Mouse (Mus musculus): ENCODE measurements around the gene Fam199x. TPM values are rescaled to one million over a fixed set of nuclear protein-coding genes. Genes with fewer than 3 reads are reported as not detected.

Fam199x gene
- total RNA-seq, 2 experiments from 2014 or later: 4.5 to 5.6 TPM

Other genes with a start within 250 kb of the Fam199x start
- 10 to 100 TPM; 19.2 to 19.7 TPM for gene Plp1, start 226.9 kb upstream of the Fam199x start, total RNA-seq (2021)
- under 1 TPM; 0.21 to 0.54 TPM for gene Rab9b, start 180.8 kb upstream of the Fam199x start, total RNA-seq (2021)
- gene H2bfm, start 122.3 kb upstream of the Fam199x start, total RNA-seq (2021): not detected
- gene Tmsb15b2, start 74.1 kb upstream of the Fam199x start, total RNA-seq (2021): 10 to 100 TPM in 1 of 2 experiments, 1 to 10 TPM in 1; 5.6 to 22.0 TPM
- gene Tmsb15l, start 72.7 kb upstream of the Fam199x start, total RNA-seq (2021): under 1 TPM in 1 of 2 experiments, not detected in 1; 0.78 TPM
- 1 to 10 TPM; 1.5 to 5.1 TPM for gene Tmsb15b1, start 72.7 kb upstream of the Fam199x start, total RNA-seq (2021)
- gene Zcchc18, start 56.4 kb upstream of the Fam199x start, total RNA-seq (2021): under 1 TPM; 0.22 to 0.39 TPM
- gene Slc25a53, start 11.3 kb upstream of the Fam199x start, total RNA-seq (2021): 1 to 10 TPM; 5.9 to 8.3 TPM
- gene Esx1, start 72.5 kb downstream of the Fam199x start, total RNA-seq (2021): not detected

Data from gastrocnemius, postnatal 4 days (tissue).